Mouse (Mus musculus): ENCODE data around the gene Ccdc7a. TPM values are rescaled to one million over a fixed set of nuclear protein-coding genes. Genes with fewer than 3 reads are reported as not detected.
"Not testable (repeated sequence)": the region's sequence is repeated elsewhere in the genome, so short reads cannot be mapped to it uniquely, and the experiment has no call there.

Gene Ccdc7a
- polyA plus RNA-seq (2012; rRNA removed) = not detected in 2 replicates

DNA sequence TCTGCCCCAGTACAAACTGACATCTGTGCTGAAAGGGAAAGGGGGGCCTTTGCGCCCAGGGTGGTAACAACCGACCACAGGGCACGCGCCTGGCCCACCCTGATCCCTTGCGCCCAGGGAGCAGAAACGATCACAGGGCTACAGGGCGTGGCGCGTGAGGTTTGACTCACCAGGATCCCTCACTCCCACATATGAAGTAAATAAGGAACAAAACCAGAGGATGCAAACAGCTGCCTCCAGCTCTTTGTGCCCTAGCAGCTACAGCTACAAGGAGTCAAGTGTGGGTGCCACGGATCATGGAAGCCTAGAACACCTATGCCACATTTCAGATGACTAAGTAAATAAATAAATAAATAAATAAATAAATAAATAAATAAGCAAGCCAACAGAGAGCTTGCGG, at the start of gene Ccdc7a:
Ccdc7a (minus strand) TSS at position 101 of the 400 bp plus-strand sequence.
- DNase-seq (ENCODE audit: low read depth, low spot score) = not testable (repeated sequence)
- WGBS = 89% methylated on average over 2 of the region's 11 CpGs

DNA sequence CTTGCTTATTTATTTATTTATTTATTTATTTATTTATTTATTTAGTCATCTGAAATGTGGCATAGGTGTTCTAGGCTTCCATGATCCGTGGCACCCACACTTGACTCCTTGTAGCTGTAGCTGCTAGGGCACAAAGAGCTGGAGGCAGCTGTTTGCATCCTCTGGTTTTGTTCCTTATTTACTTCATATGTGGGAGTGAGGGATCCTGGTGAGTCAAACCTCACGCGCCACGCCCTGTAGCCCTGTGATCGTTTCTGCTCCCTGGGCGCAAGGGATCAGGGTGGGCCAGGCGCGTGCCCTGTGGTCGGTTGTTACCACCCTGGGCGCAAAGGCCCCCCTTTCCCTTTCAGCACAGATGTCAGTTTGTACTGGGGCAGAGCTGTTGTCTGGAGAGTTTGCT, 1.5 kb upstream of the Ccdc7a start, which contains the start of gene Ccdc7b:
Ccdc7b (plus strand) TSS at position 301 of the 400 bp plus-strand sequence.
- not testable (repeated sequence) for DNase-seq (ENCODE audit: low read depth, low spot score)
- 38% methylated on average over 1 of the region's 10 CpGs for WGBS

DNA sequence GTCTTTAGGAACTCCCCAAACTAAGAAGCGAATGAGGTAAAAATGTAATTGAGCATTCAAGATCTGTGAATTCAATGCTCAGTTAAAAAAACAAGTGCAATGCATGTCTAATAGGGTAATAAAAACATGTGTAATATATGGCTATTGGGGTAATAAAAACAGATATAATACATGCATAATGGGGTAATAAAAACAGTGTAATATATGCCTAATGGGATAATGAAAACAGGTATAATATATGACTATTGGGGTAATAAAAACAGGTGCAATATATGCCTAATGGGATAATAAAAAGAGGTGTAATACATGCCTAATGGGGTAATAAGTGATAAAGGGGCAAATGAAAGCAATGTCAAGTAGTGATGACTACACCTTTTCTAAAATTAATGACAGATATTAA, 73.9 kb downstream of the Ccdc7a start:
- WGBS = 69% methylated on average over 1 of the region's 1 CpGs
- DNase-seq (ENCODE audit: low read depth, low spot score) = no peak

DNA sequence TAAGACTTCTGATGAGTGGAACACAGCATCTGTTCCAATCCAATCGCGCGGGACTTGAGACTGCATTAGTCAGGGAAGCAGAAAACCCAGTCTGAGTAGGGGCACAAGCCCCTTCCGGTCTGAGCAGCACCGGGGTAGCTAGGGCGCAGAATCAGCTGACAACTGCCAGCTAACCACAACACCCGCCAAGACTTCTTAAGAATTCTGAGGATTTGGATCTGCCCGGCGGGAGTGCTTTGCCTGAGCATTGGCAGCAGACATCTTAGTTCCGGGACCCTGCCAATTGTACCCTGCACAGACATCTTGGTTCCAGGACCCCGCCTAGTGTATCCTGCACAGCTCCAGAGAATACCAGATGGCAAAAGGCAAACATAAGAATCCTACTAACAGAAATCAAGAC, 116.4 kb downstream of the Ccdc7a start:
- WGBS = 79% methylated on average over 11 of the region's 11 CpGs
- not testable (repeated sequence) for DNase-seq (ENCODE audit: low read depth, low spot score)

DNA sequence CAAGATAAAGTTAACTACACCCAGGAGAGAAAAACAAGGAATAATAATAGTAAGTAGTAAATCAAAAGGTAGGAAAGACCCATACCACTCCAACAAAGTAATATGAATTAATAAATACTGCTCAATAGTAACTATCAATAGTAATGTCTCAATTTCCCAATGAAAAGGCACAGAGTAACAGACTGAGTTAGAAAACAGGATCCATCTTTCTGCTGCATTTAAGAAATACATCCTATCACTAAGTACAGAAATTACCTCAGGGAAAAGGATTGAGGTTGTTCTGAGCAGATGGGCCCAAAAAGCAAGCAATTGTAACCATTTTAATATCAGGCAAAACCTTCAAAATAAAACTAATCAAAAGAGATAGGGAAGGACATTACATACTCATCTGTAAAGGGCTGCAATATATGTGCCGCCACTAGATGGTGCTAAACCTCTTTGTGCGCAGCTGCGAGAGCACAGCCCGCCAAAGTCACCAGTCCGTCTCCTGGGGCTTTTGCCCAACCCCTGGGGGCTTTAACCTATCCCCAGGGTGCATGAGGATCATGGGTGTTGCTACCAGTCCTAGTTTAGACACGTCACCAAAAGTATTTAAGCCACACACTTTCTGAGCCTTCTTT, 124.2 kb downstream of the Ccdc7a start:
- WGBS = 0% methylated on average over 6 of the region's 6 CpGs
- not testable (repeated sequence) for DNase-seq (ENCODE audit: low read depth, low spot score)

DNA sequence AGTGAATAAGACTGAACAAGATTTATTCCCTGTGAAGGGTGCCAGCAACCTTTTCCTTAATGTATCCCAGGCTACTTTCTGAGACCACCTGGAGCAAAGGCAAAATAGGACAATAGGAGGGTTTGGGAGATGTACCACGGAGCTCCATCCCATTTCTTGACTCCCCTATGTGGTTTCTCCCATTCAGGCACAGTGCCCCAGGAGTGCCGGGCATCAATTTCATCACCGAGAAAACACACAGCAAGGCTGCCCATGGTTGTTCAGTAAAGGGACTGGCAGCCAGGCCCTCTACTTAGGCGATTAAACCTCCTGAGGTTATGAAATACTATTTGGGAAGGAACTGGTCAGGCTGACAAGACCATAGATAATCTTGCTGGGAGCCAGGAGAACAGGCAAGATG, 131.9 kb downstream of the Ccdc7a start:
- DNase-seq (ENCODE audit: low read depth, low spot score) = no peak
- 60% methylated on average over 4 of the region's 4 CpGs for whole genome bisulfite sequencing

DNA sequence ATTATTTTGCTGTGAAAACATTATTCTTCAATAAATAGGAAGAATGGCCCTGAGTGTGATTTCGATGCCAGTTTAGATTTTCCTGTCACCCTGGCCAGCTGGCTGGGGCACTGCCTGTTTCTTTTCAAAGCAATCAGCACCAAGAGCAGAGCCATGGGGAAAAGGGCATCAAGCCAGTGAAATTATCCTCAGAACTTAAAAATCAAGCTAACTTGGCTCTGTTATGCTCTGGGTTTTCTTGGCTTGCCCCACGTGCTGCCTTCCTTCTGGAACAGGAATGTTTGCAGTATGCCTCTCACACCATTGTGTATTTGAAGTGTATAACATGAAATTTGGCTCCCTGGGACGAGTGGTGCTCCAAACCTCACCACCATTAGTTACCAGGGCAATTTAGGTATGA, 182.6 kb downstream of the Ccdc7a start:
- DNase-seq (ENCODE audit: low read depth, low spot score) = no peak
- 46% methylated on average over 3 of the region's 3 CpGs for WGBS

DNA sequence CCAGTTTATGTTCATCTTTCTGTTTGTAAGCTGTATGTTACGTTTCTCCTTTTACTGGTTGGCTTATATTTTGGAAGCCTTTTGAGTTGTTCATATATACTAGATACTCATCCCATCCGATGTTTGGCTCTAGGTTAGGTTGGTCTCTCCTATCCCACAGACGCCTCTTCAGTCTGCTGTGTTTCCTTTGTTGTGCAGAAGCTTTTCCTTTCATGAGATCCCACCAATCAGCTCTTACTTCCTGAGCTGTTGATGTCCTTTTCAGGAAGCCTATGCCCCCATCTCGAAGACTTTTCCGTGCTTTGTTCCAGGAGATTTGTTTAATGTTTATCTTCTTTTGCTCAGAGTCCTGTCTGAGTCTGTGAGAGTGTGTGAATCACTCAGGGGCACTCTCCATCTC, 221.6 kb downstream of the Ccdc7a start:
- WGBS = 36% methylated on average over 5 of the region's 5 CpGs
- no peak for DNase-seq (ENCODE audit: low read depth, low spot score)

DNA sequence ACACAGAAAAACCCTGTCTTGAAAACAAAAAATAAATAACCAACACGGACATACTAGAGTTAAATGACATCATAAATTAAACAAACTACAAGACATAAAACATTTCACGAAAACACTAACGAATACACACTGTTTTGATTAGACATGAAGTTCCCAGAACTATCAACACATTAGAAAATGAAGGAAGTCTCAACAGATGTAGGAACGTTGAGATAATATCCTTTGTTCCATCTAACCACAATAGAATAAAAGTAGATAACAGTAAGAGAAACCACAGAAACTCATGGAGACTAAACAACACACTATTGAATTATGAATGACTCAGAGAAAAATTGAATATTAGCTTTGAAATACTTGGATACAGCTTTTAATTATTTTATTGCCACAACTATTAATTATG, 252.8 kb downstream of the Ccdc7a start:
- WGBS = 58% methylated on average over 4 of the region's 4 CpGs
- no peak for DNase-seq (ENCODE audit: low read depth, low spot score)

DNA sequence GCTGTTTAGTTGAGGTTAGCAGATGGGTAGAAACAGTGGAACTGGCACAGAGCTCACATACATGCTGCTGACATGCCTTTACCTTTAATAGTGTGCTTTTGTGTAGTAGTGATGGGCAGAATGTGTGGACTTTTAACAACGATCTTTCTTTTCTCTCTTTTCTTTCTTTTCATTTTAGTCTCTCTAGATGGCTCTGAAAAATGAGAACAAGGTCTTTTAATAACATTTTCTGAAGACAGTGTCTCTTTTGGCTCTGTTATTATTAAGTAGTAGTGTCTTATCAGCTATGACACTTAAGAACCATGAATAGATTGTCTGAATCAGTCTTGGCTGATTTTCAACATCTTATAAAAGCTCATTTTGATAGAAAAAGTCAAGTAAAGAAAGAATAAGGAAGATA, 266.7 kb downstream of the Ccdc7a start, which contains the start of gene Gm3952:
Gm3952 (minus strand) TSS at position 101 of the 400 bp plus-strand sequence.
- DNase-seq (ENCODE audit: low read depth, low spot score) = no peak
- 75% methylated on average over 1 of the region's 1 CpGs for WGBS

DNA sequence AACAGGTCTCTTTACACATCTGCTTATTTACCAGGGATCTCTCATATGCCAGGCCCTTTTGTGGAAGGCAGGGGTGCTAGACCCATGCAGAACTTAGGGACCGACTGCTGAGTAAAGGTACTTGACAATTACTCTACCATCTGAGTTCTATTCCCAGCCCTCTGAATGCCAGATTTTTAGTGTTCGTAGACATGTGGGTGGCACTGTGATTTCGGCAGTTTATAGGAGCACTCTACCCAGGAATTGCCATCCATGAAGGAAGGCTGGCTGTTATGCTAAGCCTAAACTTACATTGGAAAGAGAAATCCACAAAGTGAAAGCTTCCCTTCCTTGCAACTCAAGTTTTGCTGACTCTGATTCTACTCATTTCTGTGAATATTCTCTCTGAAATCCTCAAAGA, 329.6 kb downstream of the Ccdc7a start:
- DNase-seq (ENCODE audit: low read depth, low spot score) = no peak
- WGBS = 94% methylated on average over 3 of the region's 3 CpGs

DNA sequence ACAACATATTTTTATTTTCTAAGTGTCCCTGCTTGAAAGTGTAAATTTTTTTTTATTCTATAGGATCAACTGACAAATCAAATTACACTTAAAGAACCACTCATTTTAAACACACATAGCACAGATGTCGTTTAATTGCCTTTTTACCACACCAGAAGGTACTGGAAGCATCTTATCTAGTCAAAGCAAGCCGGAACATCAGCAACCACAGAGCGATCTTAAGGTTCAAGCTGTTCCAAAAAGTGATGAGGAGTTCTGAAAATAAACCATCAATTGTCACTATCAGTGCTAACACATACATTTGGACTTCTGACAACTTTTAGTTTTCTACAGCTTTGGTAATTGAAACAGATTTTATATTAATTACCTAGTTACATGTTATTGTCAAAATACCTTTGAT, 331.2 kb downstream of the Ccdc7a start:
- DNase-seq (ENCODE audit: low read depth, low spot score) = no peak
- 93% methylated on average over 3 of the region's 3 CpGs for WGBS

DNA sequence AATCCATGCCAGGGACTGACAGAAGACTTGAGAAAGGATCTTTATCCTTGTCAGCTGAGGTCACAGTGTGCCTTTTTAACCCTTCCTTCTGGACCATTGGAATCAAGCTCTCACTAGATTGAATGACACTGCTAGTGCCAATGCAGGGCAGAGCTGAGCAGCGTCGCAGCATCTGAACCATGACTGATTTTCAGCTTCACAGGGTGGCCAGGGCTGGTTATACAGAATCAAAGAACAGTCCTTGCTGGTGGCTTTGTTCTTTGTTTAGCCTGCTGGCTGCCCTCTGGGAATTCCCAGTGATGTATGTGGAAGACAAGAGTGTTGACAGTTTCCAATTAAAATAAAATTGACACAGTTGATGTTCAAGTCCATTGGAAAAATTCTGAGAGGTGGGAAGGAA, 333.1 kb downstream of the Ccdc7a start:
- 85% methylated on average over 2 of the region's 2 CpGs for WGBS
- no peak for DNase-seq (ENCODE audit: low read depth, low spot score)

DNA sequence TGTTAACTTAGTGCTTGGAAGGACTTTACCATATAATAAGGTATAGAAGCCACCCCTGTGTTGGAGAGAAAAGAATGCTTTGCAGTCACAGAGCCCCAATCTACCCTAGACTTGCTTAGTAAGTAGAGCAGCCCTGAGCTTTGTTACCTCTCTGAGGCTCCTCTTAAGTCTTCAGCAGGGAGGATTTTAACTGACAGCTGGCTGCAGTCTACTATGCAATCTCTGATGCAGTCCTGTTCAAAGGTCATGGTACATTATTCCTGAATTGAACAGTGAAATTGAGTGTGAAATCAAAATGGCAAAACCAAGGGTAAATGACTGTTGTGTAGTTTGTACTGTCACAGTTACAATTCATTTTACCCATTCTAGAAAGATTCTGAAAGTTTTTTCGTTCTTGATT, 338.1 kb downstream of the Ccdc7a start:
- DNase-seq (ENCODE audit: low read depth, low spot score) = no peak
- 98% methylated on average over 1 of the region's 1 CpGs for WGBS

DNA sequence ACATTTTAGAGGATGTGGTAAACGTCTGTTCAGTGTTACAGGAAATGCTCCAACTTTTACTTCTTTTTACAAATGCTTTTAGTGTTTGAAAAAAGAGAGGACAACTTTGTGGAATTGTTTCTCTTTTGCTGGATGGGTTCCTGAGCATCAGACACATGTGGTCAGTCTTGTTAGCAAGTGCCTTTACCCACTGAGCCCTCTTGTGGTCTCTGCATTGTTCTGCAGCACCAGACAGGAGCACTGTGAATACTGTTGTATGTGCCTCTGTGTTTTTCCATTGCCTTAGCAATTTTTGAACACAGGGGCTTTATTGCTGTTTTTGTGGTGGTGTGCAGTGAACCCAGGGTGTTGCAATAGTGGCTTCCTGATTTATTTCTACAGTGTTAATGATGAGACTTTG, 340.5 kb downstream of the Ccdc7a start:
- WGBS = 31% methylated on average over 1 of the region's 1 CpGs
- DNase-seq (ENCODE audit: low read depth, low spot score) = no peak

DNA sequence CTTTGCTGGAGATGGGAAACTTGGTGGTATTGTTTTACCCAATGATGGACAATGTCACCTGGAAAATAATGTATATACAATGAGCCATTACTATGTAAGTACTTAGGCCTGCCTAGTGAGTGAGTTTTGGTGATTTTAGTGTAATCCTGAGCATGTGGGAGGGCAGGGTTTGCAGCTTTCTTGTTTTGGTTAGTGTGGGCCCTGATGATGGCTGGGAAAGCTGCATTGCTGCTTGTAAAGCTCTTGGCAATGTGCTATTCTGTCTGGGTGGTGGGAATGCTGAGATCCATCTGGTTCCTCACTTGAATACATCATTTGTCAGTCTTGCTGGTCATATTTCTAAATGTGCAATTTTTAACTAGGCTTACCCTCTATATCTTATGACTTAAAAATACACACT, 349.1 kb downstream of the Ccdc7a start:
- no peak for DNase-seq (ENCODE audit: low read depth, low spot score)

DNA sequence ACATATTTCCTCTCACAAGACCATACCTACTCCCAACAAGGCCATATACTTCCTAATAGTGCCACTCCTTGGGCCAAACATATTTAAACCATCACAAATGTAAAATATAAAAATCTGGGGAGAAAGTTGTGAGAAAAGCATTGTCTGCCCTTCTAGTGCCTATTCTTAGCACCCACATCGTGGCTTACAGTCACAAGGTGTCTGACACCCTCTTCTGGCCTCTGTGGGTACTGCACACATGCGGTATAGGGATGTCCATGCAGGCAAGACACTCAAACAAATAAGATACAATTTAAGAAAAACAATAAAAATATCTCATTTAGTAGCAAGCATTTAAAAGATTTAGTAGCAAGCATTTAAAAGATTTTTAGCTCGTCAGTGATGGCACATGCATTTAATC, 356.1 kb downstream of the Ccdc7a start:
- WGBS = 47% methylated on average over 3 of the region's 3 CpGs
- no peak for DNase-seq (ENCODE audit: low read depth, low spot score)

DNA sequence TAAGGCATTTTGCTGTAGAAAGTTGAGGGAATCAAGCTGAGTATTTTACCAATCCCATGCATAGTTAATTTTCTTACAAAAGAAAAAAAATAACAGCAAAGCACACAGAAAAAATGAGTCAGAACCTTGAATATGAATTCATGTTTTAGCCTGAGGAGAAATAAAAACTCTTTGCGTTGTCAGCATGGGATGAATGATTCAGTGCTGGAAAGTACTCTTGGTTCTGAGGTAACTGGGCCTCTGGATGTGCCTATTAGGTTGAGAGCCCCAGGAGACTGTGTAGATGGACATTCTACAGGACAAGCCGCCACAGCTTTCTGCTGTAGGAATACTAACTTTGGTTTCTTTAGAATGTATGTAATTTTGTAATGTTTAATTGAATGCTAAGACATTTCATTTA, 360.5 kb downstream of the Ccdc7a start:
- no peak for DNase-seq (ENCODE audit: low read depth, low spot score)
- WGBS = 81% methylated on average over 2 of the region's 2 CpGs

DNA sequence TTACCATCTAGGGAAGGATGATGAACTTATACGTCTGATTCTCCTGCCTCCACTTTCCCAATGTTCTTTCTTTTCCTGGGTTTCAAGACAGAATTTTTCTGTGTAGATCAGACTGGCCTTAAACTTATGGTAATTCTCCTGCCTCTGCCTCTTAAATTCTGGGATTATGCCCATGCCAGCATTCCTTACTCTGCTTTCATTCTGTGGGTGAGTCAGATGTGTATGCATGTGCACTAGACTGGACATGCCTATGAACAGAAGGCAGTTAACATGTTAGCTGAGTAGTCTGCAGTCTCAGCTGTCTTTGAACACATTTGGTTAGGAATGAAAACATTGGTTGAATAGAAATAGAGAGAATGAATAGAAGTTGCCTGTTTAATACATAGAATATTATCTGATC, 360.9 kb downstream of the Ccdc7a start:
- no peak for DNase-seq (ENCODE audit: low read depth, low spot score)
- WGBS = 76% methylated on average over 1 of the region's 1 CpGs

DNA sequence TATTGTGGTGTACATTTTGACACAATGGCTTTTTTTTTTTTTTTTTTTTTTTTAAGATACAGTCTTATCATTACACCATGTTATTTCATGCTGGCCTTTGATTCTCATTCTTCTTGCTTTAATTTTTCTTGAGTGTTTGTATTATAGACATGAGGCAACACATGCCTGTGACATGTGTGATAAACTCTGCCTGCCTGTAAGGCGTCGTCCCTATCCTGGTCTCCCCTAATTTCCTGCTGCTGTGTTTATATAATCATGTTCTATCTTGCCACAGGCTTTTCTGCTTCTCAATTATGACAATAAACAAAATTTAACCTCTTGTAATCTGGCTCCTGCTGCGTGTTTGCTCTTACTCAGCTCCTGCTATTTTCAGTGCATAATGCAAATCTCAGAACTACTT, 367.4 kb downstream of the Ccdc7a start:
- no peak for DNase-seq (ENCODE audit: low read depth, low spot score)
- WGBS = 19% methylated on average over 3 of the region's 3 CpGs

DNA sequence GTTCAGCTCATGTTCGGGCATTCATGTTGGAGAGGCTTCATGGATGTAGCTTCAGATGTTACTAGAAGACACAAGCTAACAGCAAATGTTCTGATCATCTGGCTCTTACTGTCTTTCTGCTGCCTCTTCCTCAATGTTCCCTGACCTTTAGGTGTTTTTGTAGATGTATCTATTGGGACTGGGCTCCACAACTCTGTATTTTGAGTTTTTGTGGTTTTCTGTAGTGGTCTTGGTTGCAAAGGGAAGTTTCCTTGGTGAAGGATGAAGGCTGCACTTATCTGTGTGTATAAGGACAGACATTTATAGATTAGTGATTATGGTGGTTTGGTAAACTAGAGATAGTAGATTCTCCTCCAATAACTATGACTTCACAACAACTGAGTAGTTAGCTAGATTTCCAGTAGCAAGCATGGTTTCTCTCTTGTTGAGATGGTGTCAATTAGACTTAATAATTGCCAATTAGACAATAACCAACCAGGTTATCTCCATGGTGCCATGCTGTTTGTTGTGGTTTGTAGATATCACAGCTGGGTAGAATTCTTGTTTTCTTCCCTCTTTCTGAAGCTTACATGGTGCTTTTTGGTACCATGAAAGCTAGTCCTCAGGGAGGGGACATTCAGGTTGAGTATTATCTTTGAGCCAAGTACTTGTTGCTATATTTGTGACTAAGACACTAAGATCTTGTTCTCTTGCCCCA, 368.5 kb downstream of the Ccdc7a start:
- 92% methylated on average over 1 of the region's 1 CpGs for WGBS
- DNase-seq (ENCODE audit: low read depth, low spot score) = no peak

Data from large intestine, adult 2 months (tissue).